Mouse (Mus musculus): ENCODE measurements at regions not wholly inside any gene's neighbourhood (a gene's known extent, or its start where the extent isn't known, plus 50 kb on each side); places are given as distances from the start of the nearest gene placed in this dataset.

DNA sequence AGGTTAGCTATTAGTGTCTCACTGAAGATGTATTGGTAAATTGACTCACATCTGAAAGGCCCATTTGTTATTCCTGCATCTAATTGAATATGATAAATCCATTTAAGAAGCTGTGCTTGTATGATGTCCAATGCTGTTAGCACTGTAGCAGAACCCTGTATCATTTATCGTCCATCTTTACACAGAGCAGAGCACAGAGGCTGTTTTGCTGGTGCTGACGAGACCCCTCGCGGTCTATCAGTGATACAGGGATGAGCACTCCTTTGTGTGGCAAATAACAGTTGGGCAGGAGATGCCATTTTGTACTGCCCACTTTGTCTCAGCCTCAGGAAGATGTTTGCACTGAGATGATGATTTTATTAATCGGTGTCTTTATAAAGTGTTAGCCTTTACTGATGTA is 528.9 kb downstream of the Dnah5 start:
- no peak overlapping the region for H3K27ac ChIP-seq (ENCODE audit: low read length)
- no peaks in the 10 kb centered on the region for H3K9me3 ChIP-seq (ENCODE audit: control insufficient read depth, low read length)
- 89% methylated on average over 5 of the region's 5 CpGs for WGBS
- H3K4me2 ChIP-seq (ENCODE audit: low read length) = no peak overlapping the region
- no peaks in the 10 kb centered on the region for H3K27me3 ChIP-seq (replicated peaks; ENCODE audit: control insufficient read depth, insufficient read depth, low read length)
- H3K36me3 ChIP-seq (ENCODE audit: control insufficient read depth, insufficient read depth) = no peaks in the 10 kb centered on the region
- no peak for ATAC-seq
- no peak overlapping the region for H3K4me3 ChIP-seq (replicated peaks; ENCODE audit: low read length)
- no peaks in the 10 kb centered on the region for H3K4me1 ChIP-seq (replicated peaks; ENCODE audit: control insufficient read depth, insufficient read depth, low read length)
- H3K9ac ChIP-seq (replicated peaks; ENCODE audit: low read depth, low read length) = no peak overlapping the region

DNA sequence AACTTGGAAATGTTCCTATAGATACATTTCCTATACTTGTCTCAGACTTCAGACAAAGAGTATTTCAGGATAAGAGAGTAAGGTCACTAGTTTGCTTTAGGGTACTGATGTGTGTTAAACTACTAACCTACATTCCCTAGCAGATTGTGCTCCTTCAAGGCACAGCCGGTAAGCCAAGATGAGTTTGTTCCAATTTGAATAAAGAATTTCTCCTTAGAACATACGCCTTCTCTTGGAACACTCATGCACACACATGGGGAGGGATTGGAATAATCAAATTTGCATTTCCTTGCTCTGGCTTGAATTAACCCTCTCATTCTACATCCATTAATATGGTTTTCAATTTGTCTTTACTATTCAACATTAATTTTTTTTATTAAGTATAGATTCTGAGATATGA is 537.0 kb downstream of the Dnah5 start:
- Histone ChIP-seq H3K9me3 (ENCODE audit: control insufficient read depth, low read length) (no peaks in the 10 kb centered on the region), H3K27me3 (replicated peaks; ENCODE audit: control insufficient read depth, insufficient read depth, low read length) (no peaks in the 10 kb centered on the region), H3K9ac (replicated peaks; ENCODE audit: low read depth, low read length) (no peak overlapping the region), H3K4me3 (replicated peaks; ENCODE audit: low read length) (no peak overlapping the region), H3K27ac (ENCODE audit: low read length) (no peak overlapping the region), H3K4me1 (replicated peaks; ENCODE audit: control insufficient read depth, insufficient read depth, low read length) (no peaks in the 10 kb centered on the region), H3K36me3 (ENCODE audit: control insufficient read depth, insufficient read depth) (no peaks in the 10 kb centered on the region), H3K4me2 (ENCODE audit: low read length) (no peak overlapping the region)
- WGBS = 62% methylated on average over 2 of the region's 2 CpGs
- peak; percentile 61; the same call in 1 of the 2 replicates for ATAC-seq

DNA sequence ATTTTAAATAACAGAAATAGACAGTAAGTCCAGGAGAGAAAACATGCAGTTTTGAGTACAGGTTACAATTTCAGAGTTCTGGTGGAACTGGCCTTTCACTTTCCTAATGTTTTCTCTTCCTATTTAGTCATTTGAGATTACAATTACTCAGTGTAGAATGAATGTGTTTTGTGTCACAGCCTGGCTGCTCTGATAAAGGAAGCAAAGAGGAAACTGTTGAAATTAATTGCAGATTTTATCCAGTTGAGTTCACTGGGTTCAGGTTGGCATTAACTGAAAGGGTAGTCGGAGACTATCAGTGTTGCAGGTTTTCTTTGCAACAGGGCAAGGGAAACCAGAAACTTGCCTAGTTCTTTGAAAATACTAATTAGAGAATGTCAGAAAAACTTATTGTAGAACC is 542.1 kb downstream of the Dnah5 start:
- Histone ChIP-seq H3K4me2 (ENCODE audit: low read length) (no peak overlapping the region), H3K36me3 (ENCODE audit: control insufficient read depth, insufficient read depth) (no peaks in the 10 kb centered on the region), H3K9ac (replicated peaks; ENCODE audit: low read depth, low read length) (no peak overlapping the region), H3K9me3 (ENCODE audit: control insufficient read depth, low read length) (no peaks in the 10 kb centered on the region), H3K4me1 (replicated peaks; ENCODE audit: control insufficient read depth, insufficient read depth, low read length) (no peaks in the 10 kb centered on the region), H3K27me3 (replicated peaks; ENCODE audit: control insufficient read depth, insufficient read depth, low read length) (no peaks in the 10 kb centered on the region), H3K27ac (ENCODE audit: low read length) (no peak overlapping the region), H3K4me3 (replicated peaks; ENCODE audit: low read length) (no peak overlapping the region)
- ATAC-seq = no peak
- 35% methylated on average over 1 of the region's 1 CpGs for WGBS

DNA sequence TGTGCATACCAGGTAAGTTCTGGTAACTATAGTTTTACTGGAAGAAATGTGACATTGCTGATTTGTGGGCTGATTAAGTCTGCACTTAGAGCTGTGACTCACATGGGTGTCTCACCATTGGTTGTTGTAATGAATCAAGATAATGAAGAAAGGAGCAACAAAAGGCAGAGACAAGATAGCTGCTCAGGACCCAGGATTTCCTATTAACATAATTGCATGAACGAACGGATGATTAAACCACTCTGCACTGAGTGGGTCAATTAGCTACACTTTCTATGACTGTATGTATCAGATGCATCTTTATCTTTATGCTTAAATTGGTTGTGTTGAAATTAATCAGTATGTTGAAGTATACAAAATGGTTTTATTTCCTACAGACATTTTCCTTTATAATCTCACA is 543.1 kb downstream of the Dnah5 start:
- Histone ChIP-seq H3K4me2 (ENCODE audit: low read length) (no peak overlapping the region), H3K27me3 (replicated peaks; ENCODE audit: control insufficient read depth, insufficient read depth, low read length) (no peaks in the 10 kb centered on the region), H3K9ac (replicated peaks; ENCODE audit: low read depth, low read length) (no peak overlapping the region), H3K9me3 (ENCODE audit: control insufficient read depth, low read length) (no peaks in the 10 kb centered on the region), H3K4me3 (replicated peaks; ENCODE audit: low read length) (no peak overlapping the region), H3K36me3 (ENCODE audit: control insufficient read depth, insufficient read depth) (no peaks in the 10 kb centered on the region), H3K4me1 (replicated peaks; ENCODE audit: control insufficient read depth, insufficient read depth, low read length) (no peaks in the 10 kb centered on the region), H3K27ac (ENCODE audit: low read length) (no peak overlapping the region)
- no peak for ATAC-seq
- WGBS = 44% methylated on average over 2 of the region's 2 CpGs

DNA sequence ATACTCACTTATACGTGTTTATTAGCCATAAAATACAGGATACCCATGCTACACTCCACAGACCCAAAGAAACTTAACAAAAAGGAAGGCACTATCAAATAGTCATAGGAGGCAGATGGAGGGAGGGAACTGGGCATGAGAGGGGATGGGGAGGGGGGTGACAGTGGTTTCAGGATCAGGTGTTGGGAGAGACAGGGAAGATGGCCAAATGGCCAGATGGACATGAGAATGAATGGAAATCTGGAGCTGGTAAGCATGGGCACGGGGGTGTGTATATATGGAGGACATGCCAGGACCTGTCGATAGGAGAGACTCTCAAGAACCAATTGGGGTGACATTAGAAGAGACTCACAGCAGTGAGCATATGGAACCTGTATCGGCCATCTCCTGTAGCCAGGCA is 555.2 kb downstream of the Dnah5 start:
- no peak overlapping the region for H3K27ac ChIP-seq (ENCODE audit: low read length)
- 85% methylated on average over 4 of the region's 4 CpGs for WGBS
- H3K27me3 ChIP-seq (replicated peaks; ENCODE audit: control insufficient read depth, insufficient read depth, low read length) = no peaks in the 10 kb centered on the region
- no peak overlapping the region for H3K9ac ChIP-seq (replicated peaks; ENCODE audit: low read depth, low read length)
- H3K4me1 ChIP-seq (replicated peaks; ENCODE audit: control insufficient read depth, insufficient read depth, low read length) = no peaks in the 10 kb centered on the region
- H3K9me3 ChIP-seq (ENCODE audit: control insufficient read depth, low read length) = no peaks in the 10 kb centered on the region
- H3K4me2 ChIP-seq (ENCODE audit: low read length) = no peak overlapping the region
- no peaks in the 10 kb centered on the region for H3K36me3 ChIP-seq (ENCODE audit: control insufficient read depth, insufficient read depth)
- no peak overlapping the region for H3K4me3 ChIP-seq (replicated peaks; ENCODE audit: low read length)
- ATAC-seq = no peak

Data from forebrain, embryonic 16.5 days (tissue).